Mouse (Mus musculus) forebrain, embryonic 12.5 days (tissue): Measurements from ENCODE around the gene Galnt17. TPM values are rescaled to one million over a fixed set of nuclear protein-coding genes. Genes with fewer than 3 reads are reported as not detected.

Experiments used
- ATAC-seq: fragments of 200-750 bp; cut with Nextera tagmentation; 2 replicates; pipeline ENCODE4 v1.8.0; 2017; ENCODE audit warnings: moderate TSS enrichment; ENCODE audit not compliant: low FRiP score
- H3K27ac ChIP-seq: fragments of 300-500 bp; sonication (generic); 2 replicates; pipeline ENCODE4 v1.5.1; 2016; ENCODE audit warnings: mild to moderate bottlenecking
- H3K27me3 ChIP-seq: fragments of 300-500 bp; sonication (generic); 2 replicates; pipeline ENCODE4 v1.6.1; 2016; ENCODE audit warnings: mild to moderate bottlenecking
- H3K36me3 ChIP-seq: fragments of 300-500 bp; sonication (generic); replicated peaks from 2 replicates; pipeline ENCODE4 v1.6.1; 2016; ENCODE audit warnings: mild to moderate bottlenecking
- H3K4me1 ChIP-seq: fragments of 300-500 bp; sonication (generic); 2 replicates; pipeline ENCODE4 v1.6.1; 2016
- H3K4me2 ChIP-seq: fragments of 300-500 bp; sonication (generic); 2 replicates; pipeline ENCODE4 v1.6.1; 2016; ENCODE audit warnings: mild to moderate bottlenecking, moderate library complexity
- H3K4me3 ChIP-seq: fragments of 300-500 bp; sonication (generic); replicated peaks from 2 replicates; pipeline ENCODE4 v1.5.1; 2016; ENCODE audit warnings: mild to moderate bottlenecking
- H3K9ac ChIP-seq: fragments of 300-500 bp; sonication (generic); 2 replicates; pipeline ENCODE4 v1.6.1; 2016; ENCODE audit warnings: mild to moderate bottlenecking
- H3K9me3 ChIP-seq: fragments of 300-500 bp; sonication (generic); 2 replicates; pipeline ENCODE4 v1.6.1; 2016
- WGBS: fragments of 180-500 bp; shearing (Covaris S2); methylation state at CpG from one replicate; pipeline ENCODE4 v1.1.7; 2016; 5-methylcytosine and 5-hydroxymethylcytosine counted together
- polyA plus RNA-seq: library from polyadenylated mRNA; unstranded; fragments of >200 nt; fragmentation: Nextera tagmentation; extraction: Ambion mirVana; gene quantifications from 2 replicates; pipeline ENCODE4 v1.2.1, GENCODE M21; 2016

Gene Galnt17
- polyA plus RNA-seq, 1 experiment from 2014 or later: 3.5 TPM

GRCm38 (mm10) chr5:131007871-131008505, 300.3 kb downstream of the Galnt17 start:
- no peaks in the 10 kb centered on the region for H3K36me3 ChIP-seq
- no peak overlapping the region for H3K4me3 ChIP-seq
- H3K4me1 ChIP-seq: no peaks in the 10 kb centered on the region
- 0 out of 2 replicates have a peak, but pooled peaks cover 2% of the 10 kb centered on the region for H3K9me3 ChIP-seq
- no peak overlapping the region for H3K27ac ChIP-seq
- no peak overlapping the region for H3K9ac ChIP-seq
- 68% methylated on average over 3 of the region's 3 CpGs for WGBS
- ATAC-seq: no peak
- no peak overlapping the region for H3K4me2 ChIP-seq
- H3K27me3 ChIP-seq: no peaks in the 10 kb centered on the region

DNA sequence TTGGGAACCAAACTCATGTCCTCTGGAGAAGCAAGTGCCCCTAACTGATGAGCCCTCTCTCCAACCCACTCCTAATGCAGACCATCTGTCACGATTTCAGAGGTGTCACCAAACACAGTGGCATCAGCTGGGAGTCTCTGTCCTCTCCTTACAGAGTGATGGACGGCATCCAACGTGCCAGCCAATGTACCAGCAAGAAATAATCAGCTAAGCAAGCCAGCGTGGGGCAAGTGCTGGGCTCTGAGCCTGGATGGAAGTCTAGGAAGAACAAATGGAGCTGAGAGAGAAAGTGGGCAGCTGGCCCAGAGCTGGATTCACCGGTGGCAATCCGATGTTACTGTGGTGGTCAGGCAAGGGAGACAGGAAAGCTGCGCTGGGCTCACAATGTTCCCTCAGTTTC, 301.1 kb downstream of the Galnt17 start:
- Histone ChIP-seq H3K36me3 (no peaks in the 10 kb centered on the region), H3K4me1 (no peaks in the 10 kb centered on the region), H3K27ac (no peak overlapping the region), H3K4me3 (no peak overlapping the region), H3K9me3 (0 out of 2 replicates have a peak, but pooled peaks cover 2% of the 10 kb centered on the region), H3K27me3 (no peaks in the 10 kb centered on the region), H3K9ac (no peak overlapping the region), H3K4me2 (no peak overlapping the region)
- no peak for ATAC-seq
- 74% methylated on average over 7 of the region's 7 CpGs for WGBS

- Histone ChIP-seq H3K27ac (0 out of 2 replicates have a peak overlapping the region, but pooled peaks have one; percentile 19), H3K36me3 (no peaks in the 10 kb centered on the region), H3K9ac (no peak overlapping the region), H3K27me3 (no peaks in the 10 kb centered on the region), H3K4me3 (no peak overlapping the region), H3K4me2 (no peak overlapping the region), H3K9me3 (0 out of 2 replicates have a peak, but pooled peaks cover 2% of the 10 kb centered on the region), H3K4me1 (no peaks in the 10 kb centered on the region)
- 76% methylated on average over 3 of the region's 3 CpGs for WGBS
- no peak for ATAC-seq
Measured at GRCm38 (mm10) chr5:131006524-131006923, 301.8 kb downstream of the Galnt17 start.

GRCm38 (mm10) chr5:131000572-131000971, 307.7 kb downstream of the Galnt17 start:
- Histone ChIP-seq H3K9ac (no peak overlapping the region), H3K4me3 (no peak overlapping the region), H3K4me1 (no peaks in the 10 kb centered on the region), H3K27me3 (no peaks in the 10 kb centered on the region), H3K4me2 (no peak overlapping the region), H3K36me3 (no peaks in the 10 kb centered on the region), H3K9me3 (0 out of 2 replicates have a peak, but pooled peaks cover 2% of the 10 kb centered on the region), H3K27ac (no peak overlapping the region)
- no peak for ATAC-seq
- WGBS: 89% methylated on average over 2 of the region's 2 CpGs

DNA sequence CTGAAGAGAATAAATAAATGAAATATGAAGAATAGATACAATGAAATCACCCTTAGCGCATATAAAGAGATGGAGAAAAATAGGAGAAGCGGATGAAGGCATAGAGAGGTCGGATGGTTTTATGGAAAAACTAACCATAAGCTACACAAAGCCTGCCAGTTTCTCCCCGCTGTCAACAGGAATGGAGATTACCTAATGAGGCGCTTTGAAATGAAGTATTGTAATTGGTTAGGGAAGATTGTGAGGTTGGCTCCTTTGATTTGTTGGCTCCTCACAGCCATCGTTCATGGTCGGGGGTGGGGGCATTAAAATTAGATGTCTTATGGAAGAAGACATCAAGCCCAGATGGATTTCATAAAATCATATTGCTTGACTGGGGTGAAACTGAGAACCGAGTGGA, 329.0 kb downstream of the Galnt17 start:
- Histone ChIP-seq H3K36me3 (no peaks in the 10 kb centered on the region), H3K27me3 (no peaks in the 10 kb centered on the region), H3K9ac (no peak overlapping the region), H3K4me3 (no peak overlapping the region), H3K4me2 (no peak overlapping the region), H3K27ac (no peak overlapping the region), H3K9me3 (peaks cover 5% of the 10 kb centered on the region; the same call in 1 of the 2 replicates), H3K4me1 (no peaks in the 10 kb centered on the region)
- WGBS: 88% methylated on average over 8 of the region's 8 CpGs
- no peak for ATAC-seq

DNA sequence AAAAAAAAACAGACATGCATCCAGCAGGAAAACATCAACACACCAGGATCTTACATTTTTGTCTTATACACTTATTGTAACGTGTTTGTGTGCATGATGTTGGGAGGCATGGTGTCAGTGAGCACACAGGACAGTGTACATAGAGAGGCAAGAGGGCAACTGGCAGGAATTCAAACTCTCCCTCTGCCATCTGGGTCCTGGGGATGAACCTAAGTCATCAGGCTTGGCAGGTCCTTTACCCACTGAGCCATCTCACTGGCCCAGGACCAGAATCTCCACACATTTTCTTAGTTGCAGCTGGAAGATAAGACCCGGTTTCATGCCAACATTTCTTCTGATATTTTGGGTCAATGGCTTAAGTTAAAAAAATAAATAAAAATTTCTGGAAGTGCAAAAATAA, 329.4 kb downstream of the Galnt17 start:
- no peak overlapping the region for H3K9ac ChIP-seq
- no peak overlapping the region for H3K4me3 ChIP-seq
- no peak for ATAC-seq
- H3K4me1 ChIP-seq: no peaks in the 10 kb centered on the region
- 82% methylated on average over 2 of the region's 2 CpGs for WGBS
- no peak overlapping the region for H3K27ac ChIP-seq
- H3K27me3 ChIP-seq: no peaks in the 10 kb centered on the region
- H3K9me3 ChIP-seq: peaks cover 5% of the 10 kb centered on the region; the same call in 1 of the 2 replicates
- H3K4me2 ChIP-seq: no peak overlapping the region
- H3K36me3 ChIP-seq: no peaks in the 10 kb centered on the region

GRCm38 (mm10) chr5:130977999-130978398, 330.3 kb downstream of the Galnt17 start:
- H3K4me1 ChIP-seq: no peaks in the 10 kb centered on the region
- no peak overlapping the region for H3K4me3 ChIP-seq
- H3K27ac ChIP-seq: no peak overlapping the region
- peaks cover 5% of the 10 kb centered on the region; the same call in 1 of the 2 replicates for H3K9me3 ChIP-seq
- WGBS: 93% methylated on average over 3 of the region's 3 CpGs
- H3K9ac ChIP-seq: no peak overlapping the region
- ATAC-seq: no peak
- no peaks in the 10 kb centered on the region for H3K36me3 ChIP-seq
- H3K4me2 ChIP-seq: no peak overlapping the region
- no peaks in the 10 kb centered on the region for H3K27me3 ChIP-seq

- no peak overlapping the region for H3K27ac ChIP-seq
- H3K27me3 ChIP-seq: no peaks in the 10 kb centered on the region
- no peak overlapping the region for H3K4me2 ChIP-seq
- 91% methylated on average over 7 of the region's 7 CpGs for WGBS
- H3K4me1 ChIP-seq: no peaks in the 10 kb centered on the region
- H3K9ac ChIP-seq: no peak overlapping the region
- H3K4me3 ChIP-seq: no peak overlapping the region
- H3K36me3 ChIP-seq: no peaks in the 10 kb centered on the region
- no peaks in the 10 kb centered on the region for H3K9me3 ChIP-seq
- ATAC-seq: no peak
Measured at GRCm38 (mm10) chr5:130952361-130952760, 355.9 kb downstream of the Galnt17 start.

DNA sequence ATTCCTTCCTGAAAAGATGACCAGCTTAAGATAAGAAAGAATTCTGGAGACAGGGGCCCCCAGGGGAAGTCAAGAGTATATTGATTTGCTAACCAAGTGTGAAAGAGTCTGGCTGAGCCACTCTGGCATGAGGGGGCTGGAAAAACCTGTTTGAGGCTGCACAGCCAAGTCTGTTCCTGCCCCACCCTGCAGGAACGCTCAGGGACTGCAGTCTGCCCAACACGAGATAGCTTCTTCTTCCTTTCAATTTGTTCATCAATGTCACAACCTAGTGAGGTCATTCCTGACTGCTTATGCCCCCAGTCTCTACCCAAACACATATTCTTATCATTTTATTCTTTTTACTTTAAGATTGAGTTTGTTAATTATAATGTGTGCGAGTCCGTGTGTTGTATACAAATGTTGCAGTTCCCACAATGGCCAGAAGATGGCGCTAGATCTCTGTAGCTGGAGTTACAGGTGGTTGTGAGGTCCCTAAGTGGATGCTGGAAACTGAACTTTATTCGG, 357.4 kb downstream of the Galnt17 start:
- no peak overlapping the region for H3K4me2 ChIP-seq
- H3K27me3 ChIP-seq: no peaks in the 10 kb centered on the region
- 47% methylated on average over 6 of the region's 6 CpGs for WGBS
- H3K9me3 ChIP-seq: no peaks in the 10 kb centered on the region
- H3K27ac ChIP-seq: no peak overlapping the region
- no peaks in the 10 kb centered on the region for H3K36me3 ChIP-seq
- ATAC-seq: no peak
- H3K4me3 ChIP-seq: no peak overlapping the region
- H3K9ac ChIP-seq: no peak overlapping the region
- H3K4me1 ChIP-seq: no peaks in the 10 kb centered on the region

GRCm38 (mm10) chr5:130950421-130950820, 357.9 kb downstream of the Galnt17 start:
- 49% methylated on average over 4 of the region's 4 CpGs for WGBS
- H3K4me2 ChIP-seq: no peak overlapping the region
- no peak overlapping the region for H3K4me3 ChIP-seq
- H3K9me3 ChIP-seq: no peaks in the 10 kb centered on the region
- ATAC-seq: no peak
- no peak overlapping the region for H3K27ac ChIP-seq
- no peaks in the 10 kb centered on the region for H3K27me3 ChIP-seq
- H3K4me1 ChIP-seq: no peaks in the 10 kb centered on the region
- H3K9ac ChIP-seq: no peak overlapping the region
- H3K36me3 ChIP-seq: no peaks in the 10 kb centered on the region

- H3K4me2 ChIP-seq: no peak overlapping the region
- no peaks in the 10 kb centered on the region for H3K9me3 ChIP-seq
- H3K9ac ChIP-seq: no peak overlapping the region
- no peaks in the 10 kb centered on the region for H3K27me3 ChIP-seq
- no peaks in the 10 kb centered on the region for H3K36me3 ChIP-seq
- WGBS: 76% methylated on average over 1 of the region's 1 CpGs
- H3K4me1 ChIP-seq: no peaks in the 10 kb centered on the region
- H3K27ac ChIP-seq: no peak overlapping the region
- no peak for ATAC-seq
- H3K4me3 ChIP-seq: no peak overlapping the region
Measured at GRCm38 (mm10) chr5:130949710-130950109, 358.6 kb downstream of the Galnt17 start.

GRCm38 (mm10) chr5:130938911-130939608, 369.2 kb downstream of the Galnt17 start:
- peaks cover 23% of the 10 kb centered on the region for H3K4me1 ChIP-seq
- ATAC-seq: peak; percentile 34; the same call in 1 of the 2 replicates
- 18% methylated on average over 4 of the region's 4 CpGs for WGBS

More at GRCm38 (mm10) chr5:130938911-130939608, 369.2 kb downstream of the Galnt17 start:
- no peak overlapping the region for H3K4me3 ChIP-seq
- no peak overlapping the region for H3K9ac ChIP-seq
- no peaks in the 10 kb centered on the region for H3K36me3 ChIP-seq
- no peaks in the 10 kb centered on the region for H3K27me3 ChIP-seq
- no peaks in the 10 kb centered on the region for H3K9me3 ChIP-seq
- H3K4me2 ChIP-seq: no peak overlapping the region
- peak overlapping the region; percentile 60 for H3K27ac ChIP-seq
